Mouse (Mus musculus) gastrocnemius, adult 2 months (tissue): ENCODE measurements around the gene Spire2. TPM values are rescaled to one million over a fixed set of nuclear protein-coding genes. Genes with fewer than 3 reads are reported as not detected.
"Not testable (repeated sequence)": the region's sequence is repeated elsewhere in the genome, so short reads cannot be mapped to it uniquely, and the experiment has no call there.

ENCODE experiments used
- DNase-seq: peaks from one replicate; pipeline ENCODE4 v3.0.0; 2022
- H3K27ac ChIP-seq: fragments of 200-600 bp; 2 replicates; pipeline ENCODE4 v1.8.1; 2022; ENCODE audit warnings: mild to moderate bottlenecking
- H3K4me3 ChIP-seq: fragments of 200-600 bp; 2 replicates; pipeline ENCODE4 v1.8.1; 2022; ENCODE audit warnings: mild to moderate bottlenecking, moderate library complexity
- CTCF ChIP-seq: fragments of 200-600 bp; IDR thresholded peaks from 2 replicates; pipeline ENCODE4 v1.8.1; 2022; ENCODE audit warnings: antibody characterized with exemption, mild to moderate bottlenecking, moderate library complexity
- intact Hi-C: fragments of 180-260 bp; cut with DNase I; formaldehyde crosslinking; loops from one replicate; pipeline ENCODE4 v1.15.1; 2025
- total RNA-seq, 2 experiments: library from RNA; stranded (reverse); gene quantifications; 2 replicates each; pipeline ENCODE4 v1.2.3; 2021

Spire2 gene
- total RNA-seq, 2 experiments from 2014 or later, result not detected

DNA sequence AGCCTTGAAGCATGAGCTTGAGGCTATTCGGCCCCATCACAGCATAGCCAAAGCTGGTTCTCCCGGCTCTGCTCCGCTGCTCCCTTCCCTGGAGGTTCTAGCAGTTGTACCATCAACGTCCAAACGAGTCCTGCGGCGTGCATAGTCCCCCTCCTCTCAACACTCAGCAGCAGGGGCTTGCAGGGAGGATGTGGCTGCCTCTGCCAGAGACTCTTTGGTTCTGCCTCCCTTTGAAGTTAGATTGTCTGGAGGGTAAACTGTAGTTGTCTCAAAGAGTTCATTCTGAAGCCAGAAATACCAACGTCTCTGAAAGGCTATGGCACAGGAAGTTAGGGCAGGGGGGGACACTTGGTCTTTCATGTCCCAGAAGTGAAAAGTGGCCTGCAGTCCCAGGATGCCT, 72.0 kb downstream of the Spire2 start:
- no peak overlapping the region for H3K27ac ChIP-seq

DNA sequence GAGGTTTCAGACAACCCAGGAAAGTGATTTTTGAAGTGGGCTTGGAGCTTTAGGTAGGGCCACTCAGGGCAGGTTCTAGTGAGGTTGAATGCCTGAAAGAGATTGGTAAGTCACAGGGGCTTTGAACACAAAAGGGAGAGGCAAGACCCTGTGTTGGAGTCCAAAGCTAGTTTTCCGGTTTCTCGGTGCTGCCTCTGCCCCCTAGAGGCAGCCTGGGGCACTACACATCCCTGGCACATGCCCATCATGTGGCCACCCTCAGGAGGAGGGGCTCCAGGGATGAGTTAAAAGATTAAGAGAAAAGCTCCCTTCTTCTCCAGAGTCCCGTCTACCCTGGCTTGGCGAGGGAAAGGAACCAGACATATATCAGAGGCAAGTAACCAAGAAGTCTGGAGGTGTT, 74.3 kb downstream of the Spire2 start, which contains the start of gene Mc1r:
TSS of gene Mc1r (plus strand) at position 322 of the 400 bp plus-strand sequence.
- Histone ChIP-seq H3K27ac (no peak within 1 kb of the TSS), H3K4me3 (peak within 1 kb of the TSS; percentile 40)
- TF ChIP-seq CTCF, result peak; percentile 95
- intact Hi-C loops, result no loop called here
- peak; percentile 72 for DNase-seq

More for the DNA sequence above, 72.0 kb downstream of the Spire2 start:
- no peak overlapping the region for H3K4me3 ChIP-seq
- no peak for DNase-seq
- intact Hi-C loops, result no loop called here
- no peak for TF ChIP-seq CTCF

DNA sequence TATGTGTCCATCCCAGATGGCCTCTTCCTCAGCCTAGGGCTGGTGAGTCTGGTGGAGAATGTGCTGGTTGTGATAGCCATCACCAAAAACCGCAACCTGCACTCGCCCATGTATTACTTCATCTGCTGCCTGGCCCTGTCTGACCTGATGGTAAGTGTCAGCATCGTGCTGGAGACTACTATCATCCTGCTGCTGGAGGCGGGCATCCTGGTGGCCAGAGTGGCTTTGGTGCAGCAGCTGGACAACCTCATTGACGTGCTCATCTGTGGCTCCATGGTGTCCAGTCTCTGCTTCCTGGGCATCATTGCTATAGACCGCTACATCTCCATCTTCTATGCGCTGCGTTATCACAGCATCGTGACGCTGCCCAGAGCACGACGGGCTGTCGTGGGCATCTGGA, 75.1 kb downstream of the Spire2 start:
- DNase-seq, result peak; percentile 11
- no peak overlapping the region for H3K4me3 ChIP-seq

DNA sequence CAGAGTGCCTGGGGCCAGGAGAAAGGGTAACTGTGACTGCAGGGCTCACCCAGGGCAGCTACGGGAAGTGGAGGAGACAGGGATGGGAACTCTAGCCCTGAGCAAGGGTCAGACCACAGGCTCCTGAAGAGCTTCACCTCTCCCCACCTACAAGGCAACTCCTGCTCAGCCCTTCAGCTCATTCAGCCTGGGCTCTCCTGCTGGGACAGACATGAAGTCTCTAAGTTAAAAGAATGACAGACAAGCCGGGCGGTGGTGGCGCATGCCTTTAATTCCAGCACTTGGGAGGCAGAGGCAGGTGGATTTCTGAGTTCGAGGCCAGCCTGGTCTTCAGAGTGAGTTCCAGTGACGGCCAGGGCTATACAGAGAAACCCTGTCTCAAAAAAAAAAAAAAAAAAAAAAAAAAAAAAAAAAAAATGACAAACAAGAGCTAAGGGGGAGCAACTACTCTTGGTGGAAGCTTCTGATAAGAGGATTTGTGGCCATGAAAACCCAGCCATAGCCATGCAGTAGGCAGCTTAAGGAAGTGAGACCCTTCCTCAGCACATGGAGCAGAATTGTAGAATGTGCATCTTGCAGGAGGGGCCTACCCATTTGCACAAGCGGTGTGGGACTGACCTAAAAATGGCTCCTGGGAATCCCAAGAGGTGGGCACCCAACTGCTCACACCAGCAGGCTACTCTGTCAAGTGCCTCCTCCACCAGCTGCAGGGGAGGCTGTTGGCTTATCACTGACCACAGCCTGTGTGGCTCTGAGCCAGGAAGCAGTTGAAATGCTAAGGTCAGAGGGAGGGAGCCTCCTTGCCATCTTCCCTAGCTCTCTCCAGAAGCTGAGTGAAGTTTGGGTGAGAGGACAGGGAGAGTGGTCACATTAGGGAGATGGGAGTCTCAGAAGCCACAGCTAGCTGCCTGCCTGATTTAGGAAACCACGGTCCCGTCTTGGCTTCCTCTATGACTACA, 76.4 kb downstream of the Spire2 start:
- Histone ChIP-seq H3K27ac (no peak overlapping the region), H3K4me3 (no peak overlapping the region)
- intact Hi-C loops, result no loop called here
- no peak for TF ChIP-seq CTCF
- DNase-seq, result peak; percentile 17

More for the DNA sequence above, 75.1 kb downstream of the Spire2 start:
- H3K27ac ChIP-seq, result no peak overlapping the region
- intact Hi-C loops, result no loop called here
- TF ChIP-seq CTCF, result no peak

DNA sequence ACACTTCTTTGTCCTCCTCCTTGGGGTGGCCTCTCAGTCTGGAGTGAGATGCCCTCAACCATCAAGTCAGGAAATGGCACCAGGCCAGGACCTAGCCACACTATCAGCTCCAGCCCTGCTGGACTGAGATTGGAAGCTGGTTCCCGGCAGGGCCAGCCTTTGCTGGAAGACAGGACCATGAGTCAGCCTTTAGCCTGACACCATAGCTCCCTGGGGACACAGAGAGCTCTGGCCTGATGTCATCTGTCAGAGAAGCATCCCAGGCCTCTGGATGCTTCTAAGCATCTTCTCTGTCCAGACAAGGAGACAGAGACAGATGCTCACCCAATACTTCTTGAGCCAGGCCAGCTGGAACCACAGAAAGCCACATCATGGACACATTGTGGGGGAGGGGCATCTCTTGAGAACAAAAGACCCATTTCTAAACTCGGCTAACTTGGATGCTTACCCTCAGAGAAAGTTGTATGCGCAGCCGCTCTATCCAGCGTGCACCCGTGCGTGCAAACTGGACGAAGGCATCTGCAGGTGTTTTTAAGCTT, 77.6 kb downstream of the Spire2 start:
- DNase-seq, result peak; percentile 62
- Histone ChIP-seq H3K27ac (no peak overlapping the region), H3K4me3 (no peak overlapping the region)
- TF ChIP-seq CTCF, result no peak
- intact Hi-C loops, result no loop called here

DNA sequence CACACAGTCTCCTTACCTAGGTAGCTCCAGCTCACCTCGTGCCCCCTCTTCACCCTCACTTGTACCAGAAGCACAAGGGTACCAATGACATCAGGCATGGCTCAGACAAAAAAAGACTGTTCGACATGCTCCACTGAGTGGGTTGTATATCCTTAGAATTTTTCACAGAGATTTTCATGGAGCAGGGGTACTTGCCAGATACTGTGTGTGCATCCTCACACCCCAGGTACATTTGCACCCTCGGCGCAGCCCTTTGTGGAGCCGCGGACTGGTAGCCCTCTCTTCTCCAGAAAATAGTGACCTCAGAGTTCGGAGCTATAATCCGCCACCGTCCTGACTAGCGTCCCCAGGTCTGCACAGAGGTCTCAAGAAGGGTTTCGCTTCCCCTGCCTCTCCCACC, 78.3 kb downstream of the Spire2 start:
- intact Hi-C loops, result no loop called here
- DNase-seq, result peak; percentile 15
- TF ChIP-seq CTCF, result no peak
- Histone ChIP-seq H3K4me3 (peak overlapping the region; percentile 57), H3K27ac (no peak overlapping the region)

DNA sequence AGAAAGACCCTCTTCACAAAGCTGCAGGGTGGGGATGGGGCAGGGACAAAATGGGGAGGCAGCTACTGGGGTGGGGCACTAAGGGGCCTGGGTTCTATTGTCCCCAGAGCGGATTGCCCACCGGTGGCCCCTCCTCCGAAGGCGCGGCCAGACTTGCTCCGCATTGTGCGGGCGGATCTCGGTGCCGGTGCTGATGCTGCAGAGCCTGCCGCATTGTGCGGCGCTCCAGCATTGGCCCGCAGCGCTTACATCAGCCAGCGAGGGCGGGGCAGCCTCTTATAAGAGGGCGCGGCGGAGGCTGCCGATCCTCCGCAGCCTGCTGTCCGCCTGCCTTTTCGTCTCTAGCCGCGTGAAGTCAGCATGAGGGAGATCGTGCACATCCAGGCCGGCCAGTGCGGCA, 78.7 kb downstream of the Spire2 start, which contains the start of gene Tubb3:
TSS of gene Tubb3 (plus strand) at position 179 of the 400 bp plus-strand sequence.
- TF ChIP-seq CTCF, result no peak
- DNase-seq, result peak; percentile 62
- Histone ChIP-seq H3K27ac (no peak within 1 kb of the TSS), H3K4me3 (peak within 1 kb of the TSS; percentile 57)
- intact Hi-C loops, result no loop called here

DNA sequence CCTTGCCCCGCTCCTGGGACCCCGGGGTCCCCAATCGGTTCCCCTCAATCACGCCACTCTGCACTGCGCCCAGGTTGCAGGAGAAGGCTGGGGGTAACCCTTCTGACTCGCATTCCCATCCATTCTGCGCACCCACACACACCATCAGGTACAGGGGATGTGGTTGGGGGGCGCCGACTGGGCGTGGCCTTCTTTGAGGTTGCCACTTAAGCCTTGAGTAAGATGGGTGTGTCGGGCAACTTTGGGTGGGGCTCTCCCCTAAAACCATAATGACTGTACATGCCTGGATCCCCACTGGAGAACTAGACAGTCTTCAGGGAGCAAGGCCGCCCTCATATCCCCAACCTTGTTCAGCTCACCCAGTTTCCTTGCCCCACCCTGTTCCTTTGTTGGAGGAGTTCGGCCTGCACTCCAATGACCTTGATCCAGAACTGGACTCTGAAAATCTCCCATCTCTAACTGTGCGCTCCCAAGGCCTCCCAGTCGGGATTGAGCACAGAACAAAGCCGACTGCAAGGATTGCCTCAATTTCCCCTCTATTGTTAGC, 79.3 kb downstream of the Spire2 start:
- H3K27ac ChIP-seq, result no peak overlapping the region
- intact Hi-C loops, result no loop called here
- peak overlapping the region; percentile 57 for H3K4me3 ChIP-seq
- no peak for DNase-seq
- no peak for TF ChIP-seq CTCF

DNA sequence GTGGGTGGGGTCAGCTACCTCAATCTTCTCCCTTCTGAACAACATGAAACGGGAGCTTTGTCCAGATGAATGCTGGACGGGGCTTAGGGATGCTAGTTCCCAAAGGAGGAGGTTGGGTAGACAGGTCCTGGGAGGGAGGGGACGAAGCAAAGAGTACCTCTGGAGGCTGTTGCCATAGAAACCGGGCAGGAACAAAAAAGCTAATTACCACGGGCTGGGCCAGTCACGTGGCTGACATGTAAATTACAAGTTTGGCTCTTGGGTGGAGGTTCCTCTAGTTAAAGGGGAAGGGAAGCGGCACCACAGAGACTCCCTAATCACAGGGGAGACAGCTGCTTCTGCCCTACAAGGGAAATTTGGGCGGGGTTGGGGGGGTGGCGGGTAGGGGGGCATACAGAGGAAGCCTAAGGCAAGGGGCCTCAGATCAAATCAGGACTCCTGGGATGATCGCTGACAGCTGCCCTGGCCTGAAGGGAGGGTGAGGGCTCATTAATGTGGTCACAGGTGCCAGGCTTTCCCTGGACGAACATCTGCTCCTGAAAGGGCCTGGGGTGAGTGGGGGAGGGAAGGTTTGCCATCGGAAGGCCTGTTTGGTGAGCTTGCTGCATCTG, 80.2 kb downstream of the Spire2 start:
- intact Hi-C loops, result no loop called here
- no peak overlapping the region for H3K27ac ChIP-seq
- H3K4me3 ChIP-seq, result no peak overlapping the region
- peak; percentile 16 for DNase-seq
- TF ChIP-seq CTCF, result no peak

DNA sequence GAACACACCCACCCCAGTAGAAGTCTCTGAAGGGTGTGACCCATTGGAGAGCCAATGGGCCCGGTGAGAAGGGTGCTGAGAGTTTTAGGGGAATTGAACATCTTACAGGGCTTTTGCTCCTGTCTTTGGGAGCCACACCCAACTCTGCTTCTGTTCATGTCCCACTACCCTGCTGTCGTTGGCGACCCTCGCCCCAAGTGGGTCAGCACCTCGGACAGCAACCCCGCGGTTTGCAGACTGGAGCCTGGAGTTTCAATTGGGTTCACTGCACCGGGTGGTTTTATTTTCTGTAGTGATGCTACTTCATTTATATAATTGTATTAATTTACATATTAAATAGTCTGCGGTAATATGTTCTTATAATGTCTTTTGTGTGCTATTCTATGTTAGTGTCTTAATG, 81.7 kb downstream of the Spire2 start:
- TF ChIP-seq CTCF, result no peak
- no peak for DNase-seq
- intact Hi-C loops, result no loop called here
- no peak overlapping the region for H3K27ac ChIP-seq
- no peak overlapping the region for H3K4me3 ChIP-seq

DNA sequence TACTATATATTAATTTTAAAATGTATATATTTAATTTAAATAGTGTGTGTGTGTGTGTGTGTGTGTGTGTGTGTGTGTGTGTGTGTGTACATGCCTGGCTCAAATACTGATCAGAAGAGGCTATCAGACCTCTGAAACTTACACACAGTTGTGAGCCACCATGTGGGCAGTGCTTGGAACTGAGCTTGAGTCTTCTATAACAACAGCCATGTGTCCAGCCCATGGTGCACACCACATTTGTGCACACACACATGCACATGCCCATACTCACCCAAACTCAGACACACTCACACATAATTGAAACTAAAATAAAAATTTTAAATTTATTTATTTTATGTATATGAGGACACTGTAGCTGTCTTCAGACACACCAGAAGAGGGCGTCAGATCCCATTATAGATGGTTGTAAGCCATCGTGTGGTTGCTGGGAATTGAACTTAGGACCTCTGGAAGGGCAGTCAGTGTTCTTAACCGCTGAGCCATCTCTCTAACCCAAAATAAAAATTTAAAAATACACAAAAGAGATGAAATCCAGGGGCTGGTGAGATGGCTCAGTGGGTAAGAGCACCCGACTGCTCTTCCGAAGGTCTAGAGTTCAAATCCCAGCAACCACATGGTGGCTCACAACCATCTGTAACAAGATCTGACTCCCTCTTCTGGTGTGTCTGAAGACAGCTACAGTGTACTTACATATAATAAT, 82.6 kb downstream of the Spire2 start:
- DNase-seq, H3K4me3 ChIP-seq, H3K27ac ChIP-seq, intact Hi-C loops: not testable (repeated sequence)
